Mouse (Mus musculus) kidney, adult 2 months (tissue): Measurements from ENCODE around the gene Slc22a6. TPM values are rescaled to one million over a fixed set of nuclear protein-coding genes. Genes with fewer than 3 reads are reported as not detected.
A peak's percentile ranks its signal among the peaks of the same experiment; 100 is the strongest.

ENCODE experiments used
- DNase-seq: peaks from one replicate; pipeline ENCODE4 v3.0.0; 2021
- H3K27ac ChIP-seq: fragments of 200-500 bp; 2 replicates; pipeline ENCODE4 v1.5.1; 2012; ENCODE audit warnings: low read depth, low read length, control low read depth, inconsistent platforms; ENCODE audit not compliant: insufficient read depth
- H3K27me3 ChIP-seq: fragments of 200-500 bp; replicated peaks from 2 replicates; pipeline ENCODE4 v1.6.1; 2012; ENCODE audit warnings: mild to moderate bottlenecking, moderate library complexity, low read length, inconsistent platforms; ENCODE audit not compliant: control insufficient read depth, insufficient read depth
- H3K36me3 ChIP-seq: fragments of 200-500 bp; 2 replicates; pipeline ENCODE4 v1.6.1; 2012; ENCODE audit warnings: mild to moderate bottlenecking, moderate library complexity, low read length, inconsistent platforms; ENCODE audit not compliant: control insufficient read depth, insufficient read depth
- H3K4me1 ChIP-seq: fragments of 200-500 bp; 2 replicates; pipeline ENCODE4 v1.6.1; 2011; ENCODE audit warnings: low read length; ENCODE audit not compliant: control insufficient read depth, insufficient read depth
- H3K4me3 ChIP-seq: fragments of 200-500 bp; 2 replicates; pipeline ENCODE4 v1.5.1; 2011; ENCODE audit warnings: mild to moderate bottlenecking, low read depth, low read length, control low read depth; ENCODE audit not compliant: insufficient read depth
- CTCF ChIP-seq: fragments of 200-500 bp; conservative IDR thresholded peaks from 2 replicates; pipeline ENCODE4 v1.5.1; 2011; ENCODE audit warnings: low read depth, mild to moderate bottlenecking, control low read depth, low read length, moderate library complexity, mixed read lengths; ENCODE audit not compliant: insufficient read depth, insufficient read length
- POLR2A ChIP-seq: fragments of 200-500 bp; IDR thresholded peaks from one replicate; pipeline ENCODE4 v1.6.1; 2011; ENCODE audit warnings: low read depth, low read length, control low read depth
- WGBS: fragments of 180-500 bp; shearing (Covaris S2); methylation state at CpG from one replicate; pipeline ENCODE4 v1.1.7; 2018; 5-methylcytosine and 5-hydroxymethylcytosine counted together
- polyA plus RNA-seq: library from polyadenylated mRNA; depleted of rRNA; stranded (reverse); fragments of >200 nt; gene quantifications from 2 replicates; pipeline ENCODE4 v1.2.3, GENCODE M21; 2012; rRNA removed

Slc22a6 gene
- polyA plus RNA-seq, 1 experiment, result 355 TPM

GRCm38 (mm10) chr19:8662337-8662736 is 44.5 kb downstream of the Slc22a6 start:
- Histone ChIP-seq H3K27ac (no peak overlapping the region), H3K27me3 (no peaks in the 10 kb centered on the region), H3K36me3 (no peaks in the 10 kb centered on the region), H3K4me3 (peak overlapping the region; percentile 40; the same call in 1 of the 2 replicates), H3K4me1 (no peaks in the 10 kb centered on the region)
- DNase-seq, result peak; percentile 50
- no peak for TF ChIP-seq POLR2A
- TF ChIP-seq CTCF, result peak; percentile 65
- WGBS, result 7% methylated on average over 11 of the region's 11 CpGs

- Histone ChIP-seq H3K4me3 (no peak within 1 kb of the TSS), H3K27me3 (no peaks in the 10 kb centered on the region), H3K4me1 (no peaks in the 10 kb centered on the region), H3K27ac (no peak within 1 kb of the TSS), H3K36me3 (no peaks in the 10 kb centered on the region)
- 61% methylated on average over 9 of the region's 9 CpGs for WGBS
- TF ChIP-seq POLR2A (no peak), CTCF (no peak)
- DNase-seq, result no peak
Measured at GRCm38 (mm10) chr19:8663360-8663839, 45.6 kb downstream of the Slc22a6 start, which contains the start of gene Chrm1. Chrm1 (plus strand) TSS chr19:8663789.

- H3K36me3 ChIP-seq, result no peaks in the 10 kb centered on the region
- TF ChIP-seq POLR2A (no peak), CTCF (no peak)
- H3K4me1 ChIP-seq, result no peaks in the 10 kb centered on the region
- H3K27me3 ChIP-seq, result no peaks in the 10 kb centered on the region
- no peak overlapping the region for H3K4me3 ChIP-seq
- no peak for DNase-seq
- WGBS, result 20% methylated on average over 10 of the region's 10 CpGs
- no peak overlapping the region for H3K27ac ChIP-seq
Measured at GRCm38 (mm10) chr19:8663911-8664421, 46.1 kb downstream of the Slc22a6 start.

- Histone ChIP-seq H3K4me1 (no peaks in the 10 kb centered on the region), H3K4me3 (no peak overlapping the region), H3K27ac (no peak overlapping the region), H3K27me3 (no peaks in the 10 kb centered on the region), H3K36me3 (no peaks in the 10 kb centered on the region)
- DNase-seq, result no peak
- TF ChIP-seq CTCF (no peak), POLR2A (no peak)
- 96% methylated on average over 3 of the region's 3 CpGs for WGBS
Measured at GRCm38 (mm10) chr19:8664859-8665258, 47.0 kb downstream of the Slc22a6 start.

GRCm38 (mm10) chr19:8665746-8666145 is 47.9 kb downstream of the Slc22a6 start:
- H3K27ac ChIP-seq, result no peak overlapping the region
- H3K4me1 ChIP-seq, result no peaks in the 10 kb centered on the region
- no peaks in the 10 kb centered on the region for H3K27me3 ChIP-seq
- no peak overlapping the region for H3K4me3 ChIP-seq
- 73% methylated on average over 5 of the region's 5 CpGs for WGBS
- H3K36me3 ChIP-seq, result no peaks in the 10 kb centered on the region
- TF ChIP-seq POLR2A, result no peak
- no peak for DNase-seq

- 95% methylated on average over 3 of the region's 3 CpGs for WGBS
- no peaks in the 10 kb centered on the region for H3K27me3 ChIP-seq
- no peak overlapping the region for H3K27ac ChIP-seq
- H3K36me3 ChIP-seq, result no peaks in the 10 kb centered on the region
- TF ChIP-seq CTCF (no peak), POLR2A (no peak)
- no peak overlapping the region for H3K4me3 ChIP-seq
- no peak for DNase-seq
- H3K4me1 ChIP-seq, result no peaks in the 10 kb centered on the region
Measured at GRCm38 (mm10) chr19:8672859-8673258, 55.0 kb downstream of the Slc22a6 start.

GRCm38 (mm10) chr19:8673336-8674063 is 55.7 kb downstream of the Slc22a6 start:
- Histone ChIP-seq H3K27ac (no peak overlapping the region), H3K36me3 (no peaks in the 10 kb centered on the region), H3K4me1 (no peaks in the 10 kb centered on the region), H3K27me3 (no peaks in the 10 kb centered on the region), H3K4me3 (no peak overlapping the region)
- TF ChIP-seq POLR2A (no peak), CTCF (no peak)
- WGBS, result 78% methylated on average over 9 of the region's 9 CpGs
- DNase-seq, result no peak

Other genes with a start within 250 kb of the Slc22a6 start
- 6.0 and 7.3 TPM in 2 replicates for gene Slc22a30, start 212.9 kb upstream of the Slc22a6 start, polyA plus RNA-seq
- gene Slc22a8, start 26.8 kb upstream of the Slc22a6 start, polyA plus RNA-seq, result 526 and 582 TPM in 2 replicates
- 0.53 and 0.62 TPM in 2 replicates for gene Chrm1, start 45.8 kb downstream of the Slc22a6 start, polyA plus RNA-seq
- 560 and 573 TPM in 2 replicates for gene Slc3a2, start 105.3 kb downstream of the Slc22a6 start, polyA plus RNA-seq
- 28.2 and 29.3 TPM in 2 replicates for gene Wdr74, start 117.8 kb downstream of the Slc22a6 start, polyA plus RNA-seq
- gene 1700092M07Rik, start 122.7 kb downstream of the Slc22a6 start, polyA plus RNA-seq, result 0.39 TPM in 1 of 2 replicates, not detected in the other
- gene Stx5a, start 123.4 kb downstream of the Slc22a6 start, polyA plus RNA-seq, result 51.4 and 59.4 TPM in 2 replicates
- 84.0 and 89.7 TPM in 2 replicates for gene Nxf1, start 139.0 kb downstream of the Slc22a6 start, polyA plus RNA-seq
- 238 and 291 TPM in 2 replicates for gene Tmem223, start 153.0 kb downstream of the Slc22a6 start, polyA plus RNA-seq
- gene Tmem179b, start 156.4 kb downstream of the Slc22a6 start, polyA plus RNA-seq, result 105 and 110 TPM in 2 replicates
- gene Taf6l, start 168.4 kb downstream of the Slc22a6 start, polyA plus RNA-seq, result 10.4 and 12.1 TPM in 2 replicates
- gene Polr2g, start 180.5 kb downstream of the Slc22a6 start, polyA plus RNA-seq, result 60.7 and 72.9 TPM in 2 replicates
- gene Zbtb3, start 184.5 kb downstream of the Slc22a6 start, polyA plus RNA-seq, result 1.4 and 1.6 TPM in 2 replicates
- 15.4 and 18.7 TPM in 2 replicates for gene Ttc9c, start 201.3 kb downstream of the Slc22a6 start, polyA plus RNA-seq
- gene Hnrnpul2, start 202.0 kb downstream of the Slc22a6 start, polyA plus RNA-seq, result 19.3 and 25.5 TPM in 2 replicates
- gene AC129217.1, start 211.7 kb downstream of the Slc22a6 start, polyA plus RNA-seq, result 3.5 TPM in 1 of 2 replicates, not detected in the other
- 204 and 214 TPM in 2 replicates for gene Bscl2, start 219.4 kb downstream of the Slc22a6 start, polyA plus RNA-seq
- gene Gng3, start 221.2 kb downstream of the Slc22a6 start, polyA plus RNA-seq, result 0.29 and 0.83 TPM in 2 replicates
- 0.87 and 1.5 TPM in 2 replicates for gene Lrrn4cl, start 232.7 kb downstream of the Slc22a6 start, polyA plus RNA-seq